Mouse (Mus musculus) limb, embryonic 12.5 days (tissue): ENCODE data around the gene 4930470P17Rik. TPM values are rescaled to one million over a fixed set of nuclear protein-coding genes. Genes with fewer than 3 reads are reported as not detected.

Source experiments
- ATAC-seq: fragments of 200-750 bp; cut with Nextera tagmentation; 2 replicates; pipeline ENCODE4 v1.8.0; 2017; ENCODE audit warnings: low read depth, moderate TSS enrichment; ENCODE audit not compliant: insufficient number of reproducible peaks, insufficient read depth, low FRiP score, low TSS enrichment
- H3K27ac ChIP-seq: fragments of 300-500 bp; sonication (generic); 2 replicates; pipeline ENCODE4 v1.5.1; 2016; ENCODE audit warnings: mild to moderate bottlenecking, moderate library complexity
- H3K27me3 ChIP-seq: fragments of 300-500 bp; sonication (generic); 2 replicates; pipeline ENCODE4 v1.6.1; 2016; ENCODE audit warnings: mild to moderate bottlenecking, moderate library complexity
- H3K36me3 ChIP-seq: fragments of 300-500 bp; sonication (generic); 2 replicates; pipeline ENCODE4 v1.6.1; 2016; ENCODE audit warnings: mild to moderate bottlenecking, moderate library complexity
- H3K4me1 ChIP-seq: fragments of 300-500 bp; sonication (generic); replicated peaks from 2 replicates; pipeline ENCODE4 v1.6.1; 2016
- H3K4me2 ChIP-seq: fragments of 300-500 bp; sonication (generic); 2 replicates; pipeline ENCODE4 v1.6.1; 2016; ENCODE audit warnings: mild to moderate bottlenecking, moderate library complexity
- H3K4me3 ChIP-seq: fragments of 300-500 bp; sonication (generic); replicated peaks from 2 replicates; pipeline ENCODE4 v1.5.1; 2016; ENCODE audit warnings: mild to moderate bottlenecking
- H3K9ac ChIP-seq: fragments of 300-500 bp; sonication (generic); replicated peaks from 2 replicates; pipeline ENCODE4 v1.6.1; 2016; ENCODE audit warnings: mild to moderate bottlenecking, moderate library complexity
- H3K9me3 ChIP-seq: fragments of 300-500 bp; sonication (generic); 2 replicates; pipeline ENCODE4 v1.6.1; 2016; ENCODE audit warnings: mild to moderate bottlenecking, moderate library complexity
- WGBS: fragments of 180-500 bp; shearing (Covaris S2); methylation state at CpG from one replicate; pipeline ENCODE4 v1.1.7; 2016; 5-methylcytosine and 5-hydroxymethylcytosine counted together
- polyA plus RNA-seq: library from polyadenylated mRNA; unstranded; fragments of >200 nt; fragmentation: Nextera tagmentation; extraction: Ambion mirVana; gene quantifications from 2 replicates; pipeline ENCODE4 v1.2.1, GENCODE M21; 2016

Gene 4930470P17Rik
- polyA plus RNA-seq, 1 experiment from 2014 or later, result not detected

GRCm38 (mm10) chr2:170578588-170578987 lies 23.2 kb downstream of the 4930470P17Rik start:
- H3K9me3 ChIP-seq, result no peaks in the 10 kb centered on the region
- WGBS, result 71% methylated on average over 5 of the region's 5 CpGs
- H3K4me2 ChIP-seq, result no peak overlapping the region
- no peak overlapping the region for H3K27ac ChIP-seq
- no peak overlapping the region for H3K9ac ChIP-seq
- H3K4me1 ChIP-seq, result no peaks in the 10 kb centered on the region
- H3K36me3 ChIP-seq, result no peaks in the 10 kb centered on the region
- no peak overlapping the region for H3K4me3 ChIP-seq
- no peaks in the 10 kb centered on the region for H3K27me3 ChIP-seq
- no peak for ATAC-seq

- Histone ChIP-seq H3K36me3 (no peaks in the 10 kb centered on the region), H3K4me2 (no peak overlapping the region), H3K4me3 (no peak overlapping the region), H3K9ac (no peak overlapping the region), H3K4me1 (peaks cover 6% of the 10 kb centered on the region; the same call in 1 of the 2 replicates), H3K27ac (no peak overlapping the region), H3K9me3 (no peaks in the 10 kb centered on the region), H3K27me3 (no peaks in the 10 kb centered on the region)
- ATAC-seq, result no peak
- WGBS, result 75% methylated on average over 3 of the region's 3 CpGs
Observed at GRCm38 (mm10) chr2:170577502-170577901, 24.3 kb downstream of the 4930470P17Rik start.

GRCm38 (mm10) chr2:170576077-170576476 lies 25.7 kb downstream of the 4930470P17Rik start:
- 87% methylated on average over 12 of the region's 12 CpGs for WGBS
- peaks cover 11% of the 10 kb centered on the region; the same call in 1 of the 2 replicates for H3K4me1 ChIP-seq
- no peaks in the 10 kb centered on the region for H3K9me3 ChIP-seq
- no peaks in the 10 kb centered on the region for H3K27me3 ChIP-seq
- no peak overlapping the region for H3K27ac ChIP-seq
- no peaks in the 10 kb centered on the region for H3K36me3 ChIP-seq
- H3K4me2 ChIP-seq, result no peak overlapping the region
- H3K9ac ChIP-seq, result no peak overlapping the region
- no peak for ATAC-seq
- no peak overlapping the region for H3K4me3 ChIP-seq

GRCm38 (mm10) chr2:170564995-170565394 lies 36.8 kb downstream of the 4930470P17Rik start:
- no peak overlapping the region for H3K4me3 ChIP-seq
- no peak overlapping the region for H3K27ac ChIP-seq
- H3K4me2 ChIP-seq, result no peak overlapping the region
- no peaks in the 10 kb centered on the region for H3K36me3 ChIP-seq
- no peak overlapping the region for H3K9ac ChIP-seq
- H3K4me1 ChIP-seq, result 0 out of 2 replicates have a peak, but pooled peaks cover 4% of the 10 kb centered on the region
- H3K27me3 ChIP-seq, result 0 out of 2 replicates have a peak, but pooled peaks cover 4% of the 10 kb centered on the region
- no peaks in the 10 kb centered on the region for H3K9me3 ChIP-seq
- WGBS, result 83% methylated on average over 8 of the region's 8 CpGs
- no peak for ATAC-seq

- Histone ChIP-seq H3K4me2 (no peak overlapping the region), H3K9me3 (no peaks in the 10 kb centered on the region), H3K9ac (no peak overlapping the region), H3K27me3 (0 out of 2 replicates have a peak, but pooled peaks cover 4% of the 10 kb centered on the region), H3K27ac (no peak overlapping the region), H3K36me3 (no peaks in the 10 kb centered on the region), H3K4me1 (0 out of 2 replicates have a peak, but pooled peaks cover 4% of the 10 kb centered on the region), H3K4me3 (no peak overlapping the region)
- 70% methylated on average over 15 of the region's 15 CpGs for WGBS
- 0 out of 2 replicates have a peak, but pooled peaks have one; percentile 56 for ATAC-seq
Observed at GRCm38 (mm10) chr2:170563956-170564855, 37.6 kb downstream of the 4930470P17Rik start.

- 49% methylated on average over 7 of the region's 7 CpGs for WGBS
- Histone ChIP-seq H3K4me1 (peaks cover 42% of the 10 kb centered on the region), H3K9me3 (no peaks in the 10 kb centered on the region), H3K36me3 (no peaks in the 10 kb centered on the region), H3K27me3 (no peaks in the 10 kb centered on the region), H3K4me3 (no peak overlapping the region), H3K27ac (no peak overlapping the region), H3K9ac (no peak overlapping the region), H3K4me2 (no peak overlapping the region)
- ATAC-seq, result no peak
Observed at GRCm38 (mm10) chr2:170552088-170552487, 49.7 kb downstream of the 4930470P17Rik start.

GRCm38 (mm10) chr2:170550240-170550639 lies 51.6 kb downstream of the 4930470P17Rik start:
- H3K9me3 ChIP-seq, result no peaks in the 10 kb centered on the region
- no peak overlapping the region for H3K4me3 ChIP-seq
- no peak overlapping the region for H3K9ac ChIP-seq
- H3K36me3 ChIP-seq, result no peaks in the 10 kb centered on the region
- ATAC-seq, result no peak
- 20% methylated on average over 5 of the region's 5 CpGs for whole genome bisulfite sequencing
- no peaks in the 10 kb centered on the region for H3K27me3 ChIP-seq
- H3K4me1 ChIP-seq, result peaks cover 54% of the 10 kb centered on the region
- no peak overlapping the region for H3K27ac ChIP-seq
- H3K4me2 ChIP-seq, result no peak overlapping the region

- H3K4me3 ChIP-seq, result no peak overlapping the region
- H3K9me3 ChIP-seq, result no peaks in the 10 kb centered on the region
- H3K27me3 ChIP-seq, result no peaks in the 10 kb centered on the region
- no peak overlapping the region for H3K4me2 ChIP-seq
- H3K9ac ChIP-seq, result no peak overlapping the region
- H3K27ac ChIP-seq, result no peak overlapping the region
- ATAC-seq, result no peak
- H3K4me1 ChIP-seq, result peaks cover 55% of the 10 kb centered on the region
- WGBS, result 53% methylated on average over 2 of the region's 2 CpGs
- no peaks in the 10 kb centered on the region for H3K36me3 ChIP-seq
Observed at GRCm38 (mm10) chr2:170549146-170549545, 52.7 kb downstream of the 4930470P17Rik start.

GRCm38 (mm10) chr2:170548046-170548445 lies 53.8 kb downstream of the 4930470P17Rik start:
- H3K9me3 ChIP-seq, result no peaks in the 10 kb centered on the region
- no peak overlapping the region for H3K4me3 ChIP-seq
- 13% methylated on average over 4 of the region's 4 CpGs for WGBS
- no peaks in the 10 kb centered on the region for H3K27me3 ChIP-seq
- peaks cover 57% of the 10 kb centered on the region for H3K4me1 ChIP-seq
- no peak overlapping the region for H3K9ac ChIP-seq
- no peak overlapping the region for H3K4me2 ChIP-seq
- H3K36me3 ChIP-seq, result no peaks in the 10 kb centered on the region
- H3K27ac ChIP-seq, result peak overlapping the region; percentile 54
- ATAC-seq, result peak; percentile 32; the same call in 1 of the 2 replicates

GRCm38 (mm10) chr2:170547526-170547925 lies 54.3 kb downstream of the 4930470P17Rik start:
- ATAC-seq, result no peak
- no peak overlapping the region for H3K27ac ChIP-seq
- 0 out of 2 replicates have a peak overlapping the region, but pooled peaks have one; percentile 5 for H3K4me2 ChIP-seq
- no peak overlapping the region for H3K4me3 ChIP-seq
- H3K9ac ChIP-seq, result no peak overlapping the region
- no peaks in the 10 kb centered on the region; the same call in 1 of the 2 replicates for H3K27me3 ChIP-seq
- H3K9me3 ChIP-seq, result no peaks in the 10 kb centered on the region
- H3K4me1 ChIP-seq, result peaks cover 57% of the 10 kb centered on the region
- under 1% methylated on average over 6 of the region's 6 CpGs for WGBS
- H3K36me3 ChIP-seq, result no peaks in the 10 kb centered on the region

GRCm38 (mm10) chr2:170545745-170546144 lies 56.1 kb downstream of the 4930470P17Rik start:
- Histone ChIP-seq H3K4me1 (peaks cover 43% of the 10 kb centered on the region), H3K36me3 (no peaks in the 10 kb centered on the region), H3K4me3 (no peak overlapping the region), H3K4me2 (no peak overlapping the region), H3K27me3 (no peaks in the 10 kb centered on the region; the same call in 1 of the 2 replicates), H3K9ac (no peak overlapping the region), H3K27ac (no peak overlapping the region), H3K9me3 (no peaks in the 10 kb centered on the region)
- 24% methylated on average over 4 of the region's 4 CpGs for WGBS
- ATAC-seq, result no peak
